Mouse (Mus musculus): ENCODE data around the gene N4bp1. TPM values are rescaled to one million over a fixed set of nuclear protein-coding genes. Genes with fewer than 3 reads are reported as not detected.

The N4bp1 gene
- total RNA-seq (2021), result 10 to 100 TPM; 16.9 to 17.5 TPM

DNA sequence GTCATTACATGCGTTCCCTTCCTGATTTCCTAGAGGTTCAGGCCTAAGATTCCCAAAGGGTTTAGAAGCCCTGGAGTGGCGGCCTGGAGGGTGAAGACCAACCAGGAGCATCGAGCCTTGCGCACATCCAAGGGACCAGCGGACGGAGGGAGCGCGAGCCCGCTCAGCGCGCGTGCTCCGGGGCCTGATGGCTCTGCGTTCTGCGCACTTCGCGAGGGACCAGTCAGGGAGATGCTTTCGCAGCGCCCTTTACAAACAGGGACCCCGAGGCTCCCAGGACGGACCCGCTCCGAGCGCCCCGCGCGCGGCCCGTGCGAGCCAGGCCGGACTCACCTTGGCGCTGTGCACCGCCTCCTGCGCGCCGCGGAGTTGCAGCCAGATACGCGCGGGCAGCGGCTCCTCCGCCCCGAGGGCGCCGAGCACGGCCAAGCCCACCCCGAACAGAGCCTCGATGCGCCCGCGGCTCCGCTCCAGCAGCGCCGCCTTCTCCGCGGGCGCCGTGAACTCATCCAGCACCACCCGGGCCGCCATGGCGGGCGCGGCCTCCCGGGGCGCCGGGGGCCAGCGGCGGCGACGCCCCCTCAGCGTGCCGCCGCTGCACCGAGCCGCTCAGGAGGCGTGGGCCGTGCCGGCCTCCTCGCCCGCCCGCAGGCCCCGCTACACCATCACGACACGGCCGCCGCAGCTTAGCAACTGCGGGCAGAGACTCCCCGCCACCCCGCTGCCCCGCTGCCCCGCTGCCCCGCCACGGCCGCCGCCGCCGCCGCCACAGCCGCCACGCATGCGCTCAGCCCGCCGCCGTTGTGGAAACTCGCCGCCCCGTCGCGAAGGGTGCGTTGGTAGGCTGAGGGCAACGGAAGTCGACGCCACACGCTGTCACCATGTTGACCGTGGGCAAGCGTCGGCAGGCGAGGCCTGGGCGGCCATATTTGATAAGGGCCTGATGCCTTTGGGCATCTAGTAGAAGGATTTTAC is at the start of gene N4bp1:
TSS of gene N4bp1 (minus strand) at position 770 of the 975 bp plus-strand sequence.
- peak; percentile 89 to 91 for DNase-seq
- intact Hi-C loops (cut with DNase I), result loop anchor here (5.0 kb wide), 1 partner anchor 97 kb away; no protein-coding TSS in a partner anchor

DNA sequence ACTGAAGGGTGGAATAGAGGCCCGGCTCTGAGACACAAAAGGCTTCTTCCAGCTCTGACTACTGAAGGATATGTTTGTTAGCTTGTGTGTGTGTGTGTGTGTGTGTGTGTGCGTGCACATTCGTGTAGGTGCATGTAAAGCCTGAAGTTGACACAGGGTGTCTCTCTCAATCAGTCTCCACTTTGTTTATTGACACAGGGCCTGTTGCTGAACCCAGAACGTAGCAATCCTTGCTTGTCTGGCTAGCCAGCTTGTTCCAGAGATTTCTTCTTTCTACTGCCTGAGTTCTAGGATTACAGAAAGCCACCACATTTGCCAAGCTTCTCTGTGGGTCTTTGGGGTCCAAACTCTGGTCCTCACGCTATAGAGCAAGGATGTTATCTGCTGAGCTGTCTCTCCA is 49.8 kb upstream of the N4bp1 start:
- DNase-seq, result no peak
- intact Hi-C loops (cut with DNase I), result loop anchor here (1.0 to 5.0 kb wide), 3 partner anchors 282 to 601 kb away; no protein-coding TSS in a partner anchor

DNA sequence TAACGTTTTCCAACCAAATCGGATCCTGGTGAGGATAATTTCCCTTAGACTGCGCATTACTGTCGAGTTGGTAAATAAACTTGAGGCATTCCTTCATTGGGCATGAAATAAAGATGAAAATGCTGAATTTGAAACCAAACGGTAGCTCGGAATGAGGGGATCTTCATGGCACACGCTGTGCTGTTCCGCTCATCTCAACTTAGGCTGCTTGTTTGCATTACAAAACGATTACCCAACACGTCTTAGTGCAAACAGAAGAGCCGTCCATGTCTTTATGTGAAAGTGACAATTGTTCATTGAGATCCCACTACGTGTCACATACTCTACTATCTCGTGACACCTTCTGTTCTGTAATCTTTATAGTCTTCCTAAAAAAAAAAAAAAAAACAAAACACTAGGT is 49.3 kb upstream of the N4bp1 start:
- DNase-seq, result no peak
- intact Hi-C loops (cut with DNase I), result loop anchor here (1.0 to 5.0 kb wide), 3 partner anchors 283 to 602 kb away; no protein-coding TSS in a partner anchor

DNA sequence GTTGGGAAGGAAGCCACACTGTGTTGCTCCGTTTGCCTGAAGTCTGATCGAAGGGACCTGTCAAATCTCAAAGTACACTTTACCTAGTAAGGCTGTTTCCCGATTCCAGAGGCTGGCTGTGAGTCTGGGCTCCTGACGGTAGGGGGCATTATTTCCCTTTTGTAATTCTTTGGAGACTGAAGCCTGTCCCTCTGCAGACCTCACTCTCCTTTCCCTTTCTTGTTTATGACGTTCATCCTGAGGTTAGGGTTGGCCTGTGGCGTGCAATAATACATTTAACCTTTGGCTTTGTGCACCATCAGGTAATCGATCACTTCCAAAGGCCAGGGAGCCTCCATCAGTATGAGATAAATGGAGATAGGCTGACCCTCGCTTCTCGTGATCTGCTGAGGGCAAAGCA is 48.8 kb upstream of the N4bp1 start:
- DNase-seq, result peak; percentile 37 to 38
- intact Hi-C loops (cut with DNase I), result loop anchor here (1.0 to 5.0 kb wide), 3 partner anchors 283 to 602 kb away; no protein-coding TSS in a partner anchor

DNA sequence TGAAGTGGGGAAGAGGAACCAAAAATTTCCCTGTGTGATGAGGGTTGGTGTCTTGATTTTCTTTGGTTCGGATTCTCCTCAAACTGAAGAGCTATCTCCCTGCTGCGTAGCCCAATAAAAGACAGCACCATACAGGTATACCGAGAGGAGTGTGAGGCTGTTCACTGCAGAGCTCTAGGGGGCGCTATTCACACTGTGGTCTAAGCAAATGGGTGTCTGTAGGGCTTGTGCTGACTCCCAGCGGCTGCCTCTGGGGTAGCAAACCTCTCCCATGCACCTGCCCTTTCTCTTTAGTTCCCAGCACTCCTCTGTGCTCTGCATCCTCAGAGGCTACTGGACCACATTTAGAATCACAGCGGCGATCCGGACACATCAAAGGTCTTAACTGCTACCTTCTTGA is 41.2 kb upstream of the N4bp1 start:
- no peak for DNase-seq
- intact Hi-C loops (cut with DNase I), result no loop called here

DNA sequence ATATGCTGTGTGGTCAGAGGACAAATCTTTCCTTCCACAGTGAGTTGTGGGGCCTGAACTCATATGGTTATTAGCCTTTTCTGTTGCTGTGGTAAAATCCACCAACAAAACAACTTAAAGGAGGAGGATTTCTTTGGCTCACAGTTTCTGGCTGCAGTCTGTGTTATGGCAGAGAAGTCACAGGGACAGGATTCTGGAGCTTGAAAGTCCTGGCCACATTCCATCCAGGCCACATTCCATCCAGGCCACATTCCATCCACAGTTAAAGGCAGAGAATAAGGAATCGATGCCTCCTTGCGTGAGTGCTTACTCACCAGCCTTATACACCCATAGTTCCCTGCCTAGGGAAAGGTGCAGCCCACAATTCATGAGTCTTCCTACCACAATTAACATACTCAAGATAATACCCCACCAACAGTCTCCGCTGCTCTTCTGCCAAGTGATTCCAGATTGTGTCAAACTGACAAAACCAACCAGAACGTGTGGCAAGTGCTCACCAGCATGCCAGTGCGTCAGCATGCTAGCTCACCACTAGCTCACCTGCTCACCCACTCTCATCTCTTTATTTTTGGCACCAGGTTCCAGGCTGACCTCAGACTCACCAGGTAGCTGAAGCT is 38.3 kb upstream of the N4bp1 start:
- DNase-seq, result no peak
- intact Hi-C loops (cut with DNase I), result no loop called here

DNA sequence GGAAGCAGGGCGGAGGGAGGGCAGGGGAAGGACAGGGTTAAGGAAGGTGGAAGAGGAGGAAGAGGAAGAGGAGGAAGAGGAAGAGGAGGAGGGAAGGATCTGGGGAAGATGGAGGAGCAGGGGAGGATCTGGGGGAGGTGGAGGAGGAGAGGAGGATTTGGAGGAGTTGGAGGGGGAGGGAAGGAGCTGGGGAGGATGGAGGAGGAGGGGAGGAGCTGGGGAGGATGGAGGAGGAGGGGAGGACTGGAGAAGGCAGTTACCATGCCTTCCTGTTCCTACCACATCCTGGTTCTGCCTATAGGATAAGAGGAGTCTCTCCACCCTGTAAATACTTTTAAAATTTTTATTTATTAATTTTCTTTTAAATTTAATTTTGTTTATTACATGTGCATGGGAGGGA is 37.6 kb upstream of the N4bp1 start:
- DNase-seq, result no peak
- intact Hi-C loops (cut with DNase I), result no loop called here

DNA sequence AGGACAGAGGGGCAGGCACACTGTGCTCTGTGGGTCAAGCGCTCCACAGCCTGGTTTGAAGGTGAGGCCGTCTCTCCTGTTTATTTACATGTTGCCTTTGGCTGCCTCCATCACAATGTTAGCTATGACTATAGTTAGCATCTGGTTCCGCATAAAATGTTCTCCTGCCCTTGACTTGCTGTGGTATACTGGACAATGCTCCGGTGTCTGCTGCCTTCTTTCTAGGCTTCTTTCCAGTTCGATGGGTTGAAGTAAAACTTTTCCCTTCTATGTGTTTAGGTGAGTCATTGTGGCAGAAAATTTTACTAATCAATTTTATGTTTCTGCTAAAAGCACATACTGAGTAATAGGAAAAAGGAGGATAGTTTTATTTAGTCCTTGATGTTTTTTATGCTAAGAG is 37.1 kb upstream of the N4bp1 start:
- intact Hi-C loops (cut with DNase I), result no loop called here
- DNase-seq, result no peak

DNA sequence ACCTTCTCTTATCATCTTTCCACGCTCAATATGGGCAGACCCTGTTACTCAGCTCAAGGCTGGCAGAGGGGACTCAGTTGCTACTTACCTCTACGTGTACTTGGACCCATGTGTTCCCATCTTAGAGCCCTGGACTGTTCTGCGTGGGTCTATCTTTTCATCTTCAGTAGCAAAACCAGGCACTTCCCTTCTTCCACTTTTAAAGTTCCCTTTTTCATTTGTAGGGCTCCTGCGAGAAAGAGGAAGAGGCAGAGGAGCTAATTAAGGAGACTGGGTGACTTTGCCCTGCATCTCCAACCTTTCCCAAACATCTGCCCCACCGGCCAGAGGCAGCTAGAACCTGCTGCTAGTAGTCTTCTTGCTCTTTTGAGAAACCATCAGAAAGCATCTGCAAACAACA is 35.9 kb upstream of the N4bp1 start:
- DNase-seq, result no peak
- intact Hi-C loops (cut with DNase I), result no loop called here

DNA sequence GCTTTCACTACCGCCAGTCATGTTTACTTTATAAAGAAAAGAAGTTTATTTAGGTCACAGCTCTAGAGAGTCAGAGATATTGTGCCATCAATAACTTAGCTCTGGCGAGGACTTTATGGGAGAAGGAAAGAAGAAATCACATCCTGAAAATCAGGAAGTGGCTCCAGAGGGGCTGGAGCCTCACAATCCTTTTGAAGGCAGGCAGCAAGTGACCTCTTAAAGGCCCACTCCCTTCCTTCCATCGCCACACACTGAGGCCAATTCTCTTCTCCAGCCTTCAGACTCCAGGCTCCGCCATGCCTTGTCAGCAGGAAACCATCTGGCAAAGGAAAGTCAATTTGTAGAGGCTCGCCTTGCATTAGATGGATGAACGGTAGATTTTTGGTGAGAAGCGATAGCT is 35.4 kb upstream of the N4bp1 start:
- intact Hi-C loops (cut with DNase I), result no loop called here
- no peak for DNase-seq

DNA sequence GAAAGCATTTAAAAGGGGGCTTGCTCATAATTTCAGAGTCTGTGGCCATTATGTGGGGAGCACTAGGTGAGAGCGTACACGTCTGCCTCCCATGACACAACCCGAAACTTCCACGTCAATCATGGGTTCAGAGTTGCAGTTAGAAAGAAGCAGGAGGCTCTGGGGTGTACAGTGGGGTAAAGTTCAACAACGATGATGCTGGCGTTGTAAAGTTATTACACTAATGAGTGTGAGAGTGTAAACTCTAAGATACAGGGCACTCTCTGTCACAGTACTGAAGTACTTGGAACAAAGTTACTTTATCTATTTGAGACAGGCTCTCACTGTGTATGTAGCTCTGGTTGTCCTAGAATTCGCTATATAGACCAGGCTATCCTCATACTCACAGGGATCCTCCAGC is 35.0 kb upstream of the N4bp1 start:
- intact Hi-C loops (cut with DNase I), result no loop called here

DNA sequence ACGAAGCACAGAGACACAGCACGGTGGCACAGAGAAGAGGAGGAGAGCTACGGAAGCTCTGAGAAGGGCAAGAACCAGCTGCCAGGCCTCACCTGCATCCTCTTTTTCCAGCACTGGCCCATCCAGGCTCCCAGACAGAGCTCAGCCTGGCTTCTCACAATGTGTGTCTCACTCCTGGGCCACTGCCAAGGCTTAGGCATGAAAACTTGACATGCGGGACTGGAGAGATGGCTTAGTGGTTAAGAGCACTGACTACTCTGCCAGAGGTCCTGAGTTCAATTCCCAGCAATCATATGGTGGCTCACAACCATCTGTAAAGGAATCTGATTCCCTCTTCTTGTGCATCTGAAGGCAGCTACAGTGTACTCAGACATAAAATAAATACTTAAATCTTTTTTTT is 34.2 kb upstream of the N4bp1 start:
- no peak for DNase-seq
- intact Hi-C loops (cut with DNase I), result no loop called here

More for the DNA sequence above, 35.0 kb upstream of the N4bp1 start:
- no peak for DNase-seq

DNA sequence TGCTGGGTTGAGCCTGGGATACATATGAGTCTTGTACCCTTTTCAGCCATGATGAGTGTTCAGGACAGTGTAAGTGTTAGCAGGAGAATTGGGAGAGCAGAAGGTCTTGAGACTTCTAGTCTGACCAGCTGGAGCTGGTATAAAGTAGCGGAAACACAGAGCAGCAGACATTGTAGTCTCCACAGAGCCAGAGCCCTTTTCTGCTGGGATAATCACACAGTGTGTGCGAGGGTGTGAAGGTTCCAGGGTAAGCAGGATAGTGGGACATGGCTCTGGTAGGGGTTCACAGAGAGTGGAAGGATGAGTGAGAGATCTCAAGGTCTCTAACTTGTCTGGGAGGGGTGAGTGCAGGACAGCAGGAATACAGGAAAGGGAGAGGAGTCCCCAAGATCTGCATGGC is 33.0 kb upstream of the N4bp1 start:
- no peak for DNase-seq
- intact Hi-C loops (cut with DNase I), result no loop called here

DNA sequence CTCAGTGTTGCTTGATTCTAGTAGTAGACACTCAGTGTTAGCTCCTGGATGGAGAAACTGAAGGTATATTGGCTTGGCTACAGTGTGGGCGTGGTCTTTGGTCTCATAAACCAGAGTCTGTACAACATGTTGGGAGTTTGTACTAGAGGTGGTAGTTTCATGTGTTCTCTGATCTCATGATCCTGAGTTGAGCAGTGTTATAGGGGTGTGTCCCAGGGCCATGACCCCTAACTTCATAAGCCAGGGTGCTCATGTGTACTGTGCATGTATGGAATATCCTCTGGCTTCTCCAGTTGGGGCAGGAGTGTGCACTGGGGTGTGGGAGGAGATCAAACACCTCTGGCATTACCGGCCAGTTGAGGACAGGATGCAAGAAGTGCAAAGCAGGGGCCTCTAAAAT is 32.6 kb upstream of the N4bp1 start:
- DNase-seq, result no peak
- intact Hi-C loops (cut with DNase I), result no loop called here

DNA sequence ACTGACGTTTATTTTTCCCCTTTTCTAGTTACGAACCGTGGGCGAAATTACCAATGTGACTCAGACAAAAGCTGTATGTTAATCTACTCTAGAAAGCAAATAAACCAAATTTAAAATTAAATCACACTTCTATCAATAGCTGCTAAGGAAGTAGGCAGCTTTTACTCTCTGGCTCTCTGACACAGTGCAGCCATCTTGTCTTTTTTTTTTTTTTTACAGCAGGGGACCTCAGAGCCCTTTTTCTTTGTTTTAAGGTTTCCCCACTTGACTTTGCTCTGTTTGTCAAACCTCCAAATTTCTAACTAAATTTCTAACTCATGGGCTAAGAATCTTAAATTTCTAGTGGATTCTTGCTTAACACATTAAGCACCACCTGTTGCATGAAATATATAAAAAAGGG is 31.3 kb upstream of the N4bp1 start:
- intact Hi-C loops (cut with DNase I), result no loop called here
- DNase-seq, result no peak

DNA sequence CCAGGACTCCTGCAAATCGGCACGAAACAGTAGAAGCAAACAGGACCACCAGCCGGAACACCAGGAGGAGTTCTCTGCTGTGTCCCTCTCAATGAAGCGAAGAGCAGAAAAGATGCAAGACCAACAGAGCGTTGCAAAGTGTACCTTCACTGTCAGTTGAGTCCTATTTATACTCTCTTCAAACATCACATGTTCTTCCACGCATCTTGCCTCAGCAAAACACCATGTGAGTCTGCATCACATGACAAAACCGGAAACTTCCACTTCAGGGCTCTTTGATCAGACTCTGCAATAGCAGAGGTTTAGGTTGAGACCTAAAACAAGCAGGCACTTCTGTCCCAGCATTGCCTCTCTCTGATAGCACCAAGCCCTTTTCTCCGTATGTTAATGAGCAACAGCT is 26.1 kb upstream of the N4bp1 start:
- intact Hi-C loops (cut with DNase I), result no loop called here
- no peak for DNase-seq

DNA sequence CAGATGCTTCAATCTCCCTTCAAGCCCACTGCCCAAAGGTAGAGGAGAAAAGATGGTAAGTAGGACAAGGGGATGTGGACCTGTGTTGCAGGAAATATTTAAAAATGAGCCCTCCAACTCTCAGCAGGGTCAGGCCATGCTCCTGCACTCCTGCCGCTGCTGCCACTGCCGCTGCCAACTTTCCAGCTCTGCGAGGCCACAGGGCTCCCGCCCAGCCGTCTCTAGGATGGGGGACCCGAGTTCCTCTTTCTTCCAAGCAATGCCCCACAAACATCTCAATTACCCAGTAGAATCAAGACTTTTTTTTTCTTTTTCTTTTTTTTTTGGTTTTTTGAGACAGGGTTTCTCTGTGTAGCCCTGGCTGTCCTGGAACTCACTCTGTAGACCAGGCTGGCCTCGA is 25.2 kb upstream of the N4bp1 start:
- intact Hi-C loops (cut with DNase I), result no loop called here
- no peak for DNase-seq

DNA sequence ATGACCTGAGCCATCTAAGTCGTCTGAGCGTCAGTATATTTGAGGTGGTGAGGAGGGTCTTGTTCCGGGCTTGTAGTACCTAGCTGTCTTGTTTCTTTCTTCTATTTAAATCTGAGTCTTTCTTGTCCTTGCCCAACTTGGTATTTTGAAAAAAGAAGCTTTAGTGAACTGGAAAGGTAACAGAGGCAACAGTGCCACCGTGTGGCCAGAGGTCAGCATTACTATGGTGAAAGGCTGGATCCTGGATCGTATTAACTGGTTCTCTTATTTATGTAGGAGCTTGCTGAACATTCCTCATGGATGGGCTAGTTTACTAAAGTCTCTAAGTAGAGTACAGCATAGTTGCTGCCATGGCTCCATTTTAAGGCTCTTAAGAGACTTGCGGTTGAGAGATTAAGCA is 23.5 kb upstream of the N4bp1 start:
- intact Hi-C loops (cut with DNase I), result loop anchor here (1.0 to 10.0 kb wide), 2 partner anchors 323 to 1204 kb away; partner anchors contain the start of gene Neto2
- DNase-seq, result peak; percentile 70 to 81

DNA sequence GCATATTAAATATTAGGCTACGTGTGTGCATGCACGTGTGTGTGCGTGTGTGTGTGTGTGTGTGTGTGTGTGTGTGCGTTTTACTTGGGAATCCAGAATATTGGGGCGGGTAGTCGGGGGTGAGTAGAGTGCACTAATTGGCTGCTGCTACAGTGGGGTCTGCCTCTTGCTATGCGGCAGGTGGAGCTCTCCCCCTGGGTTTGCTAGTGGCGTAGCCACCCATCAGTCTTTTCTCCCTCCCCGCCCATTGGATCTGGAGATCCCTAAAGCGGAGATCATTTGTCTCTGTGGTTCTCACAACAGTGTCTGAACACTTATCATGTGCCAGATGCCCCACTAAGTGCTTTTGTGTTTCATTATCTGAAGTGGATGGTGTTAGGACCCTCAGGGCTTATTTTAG is 19.9 kb upstream of the N4bp1 start:
- no peak for DNase-seq
- intact Hi-C loops (cut with DNase I), result loop anchor here (5.0 to 10.0 kb wide), 3 partner anchors 98 to 1200 kb away; partner anchors contain the start of genes Gm10638, Neto2 and Siah1a

DNA sequence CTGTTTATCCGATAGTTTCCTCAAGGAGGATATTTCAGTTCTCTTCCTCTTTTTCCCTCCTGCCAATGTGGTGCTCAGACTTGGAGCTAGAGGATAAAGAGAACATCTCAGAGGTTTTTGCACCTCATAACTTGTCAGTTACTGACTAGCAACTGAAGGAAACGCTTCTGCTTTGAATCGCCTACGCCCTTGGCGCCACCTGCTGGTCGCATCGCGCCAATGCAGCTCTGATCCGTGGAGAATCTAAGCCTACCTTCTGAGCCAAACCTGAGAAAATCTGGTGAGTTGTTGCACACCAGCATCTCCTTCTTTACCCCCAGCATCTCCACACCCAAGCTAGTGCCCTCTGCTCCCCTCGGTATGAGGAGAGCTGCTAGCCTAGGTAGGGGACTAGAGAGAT is 18.0 kb upstream of the N4bp1 start:
- intact Hi-C loops (cut with DNase I), result loop anchor here (2.0 to 10.0 kb wide), 6 partner anchors 82 to 1198 kb away; partner anchors contain the start of genes Gm10638, Neto2 and Siah1a
- peak; percentile 87 to 93 for DNase-seq

DNA sequence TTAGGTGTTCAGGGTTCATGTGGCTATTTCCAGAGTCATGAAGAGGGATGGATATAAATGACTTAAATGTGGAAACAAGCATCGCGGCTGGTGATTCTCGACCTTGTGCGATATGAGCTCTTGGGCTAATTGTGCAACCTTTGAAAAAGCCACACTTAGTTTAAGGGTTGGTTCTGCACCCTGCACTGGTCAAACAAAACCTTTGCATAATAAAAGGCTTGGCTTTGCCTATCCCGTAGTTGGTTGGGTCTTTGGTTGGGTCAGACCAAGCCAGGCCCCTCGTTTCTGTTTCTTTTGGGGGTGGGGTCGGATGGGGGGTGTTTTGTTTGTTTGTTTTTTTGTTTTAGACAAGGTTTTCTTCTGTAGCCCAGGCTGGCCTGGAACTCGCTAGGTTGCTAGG is 17.6 kb upstream of the N4bp1 start:
- intact Hi-C loops (cut with DNase I), result loop anchor here (1.0 to 10.0 kb wide), 7 partner anchors 58 to 1198 kb away; partner anchors contain the start of genes Gm10638, Neto2 and Siah1a

More for the DNA sequence above, 17.6 kb upstream of the N4bp1 start:
- DNase-seq, result no peak

Measured in heart, postnatal 36 days (tissue).